Mouse (Mus musculus) stomach, postnatal 0 days (tissue): ENCODE results near the gene Ank3.

Experiments
- CTCF ChIP-seq: IDR thresholded peaks from 2 replicates; pipeline ENCODE4 v1.5.1; 2016; ENCODE audit warnings: antibody characterized with exemption, low read depth, mild to moderate bottlenecking, moderate library complexity
- EP300 ChIP-seq: optimal IDR thresholded peaks from 2 replicates; pipeline ENCODE3; 2016; ENCODE audit warnings: antibody characterized with exemption

DNA sequence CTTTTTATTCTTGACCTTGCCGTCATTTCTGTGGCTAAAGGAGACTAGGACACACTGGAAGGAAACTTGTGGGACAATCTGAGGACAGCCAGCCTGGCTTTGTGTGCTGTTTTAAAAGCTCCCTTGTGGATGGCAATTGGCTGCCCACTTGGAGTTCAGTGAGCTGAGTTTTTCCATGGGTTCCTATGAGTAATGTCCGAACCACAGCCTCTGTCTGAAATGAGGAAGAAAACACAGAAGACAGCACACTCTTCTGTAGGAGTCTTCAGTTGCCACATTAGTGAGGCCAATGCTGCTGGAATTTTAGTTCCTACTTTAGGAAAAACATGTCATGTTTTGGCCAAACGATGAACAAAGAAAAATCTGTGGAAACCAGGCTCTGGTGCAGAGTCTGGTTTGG is 380.7 kb downstream of the Ank3 start:
- no peak for TF ChIP-seq CTCF
- no peak for TF ChIP-seq EP300
